Mouse (Mus musculus) urinary bladder, adult 18-20 months (tissue): Measurements from ENCODE around the gene Sfxn1.

ENCODE experiments used
- DNase-seq, 2 experiments: peaks; one replicate each; pipeline ENCODE4 v3.0.0; 2022; ENCODE audit warnings: low spot score in 2 of 2, mixed read lengths in 2 of 2

Gene Sfxn1

GRCm38 (mm10) chr13:54118355-54118754 lies 46.7 kb downstream of the Sfxn1 start:
- no peak for DNase-seq

GRCm38 (mm10) chr13:54137756-54138410 lies 66.2 kb downstream of the Sfxn1 start:
- no peak for DNase-seq

DNA sequence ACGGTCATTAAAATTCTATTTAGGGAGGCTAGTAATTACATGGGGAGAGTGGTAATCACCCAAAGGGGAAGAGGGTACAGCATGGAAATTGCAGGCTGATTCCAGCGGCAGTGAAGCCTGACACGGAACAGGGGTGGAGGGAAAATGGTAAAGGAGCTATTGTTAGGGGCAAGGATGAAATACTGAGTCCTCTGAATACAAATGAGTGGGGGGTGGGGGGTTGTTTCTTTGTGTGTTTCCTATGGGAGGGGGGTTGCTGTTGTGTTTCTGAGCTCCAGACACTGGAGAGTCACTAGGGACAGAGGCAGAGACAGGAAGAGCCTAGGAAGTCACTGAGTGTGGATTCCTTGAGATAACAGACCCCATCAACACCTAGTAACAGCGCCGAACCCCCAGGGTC lies 72.1 kb downstream of the Sfxn1 start:
- DNase-seq = no peak

- DNase-seq = no peak
Observed at GRCm38 (mm10) chr13:54144624-54145023, 73.0 kb downstream of the Sfxn1 start.

DNA sequence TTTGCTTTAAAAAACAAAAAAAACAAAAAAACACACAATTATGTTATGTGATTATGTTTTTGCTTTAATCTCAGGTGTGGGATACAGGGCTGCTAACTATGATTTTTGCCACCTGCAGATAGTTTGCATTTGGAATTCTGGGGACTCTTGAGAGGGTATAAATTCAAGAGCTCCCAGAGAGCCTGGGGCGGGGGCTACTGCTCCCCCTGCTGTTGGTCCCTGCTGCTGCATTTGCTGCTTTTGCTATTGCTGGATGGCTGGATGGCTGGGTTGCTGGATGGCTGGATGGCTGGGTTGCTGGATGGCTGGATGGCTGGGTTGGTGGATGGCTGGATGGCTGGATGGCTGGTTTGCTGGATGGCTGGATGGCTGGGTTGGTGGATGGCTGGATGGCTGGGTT lies 75.7 kb downstream of the Sfxn1 start:
- DNase-seq = no peak

GRCm38 (mm10) chr13:54152421-54152820 lies 80.8 kb downstream of the Sfxn1 start:
- DNase-seq = no peak

GRCm38 (mm10) chr13:54152911-54153310 lies 81.2 kb downstream of the Sfxn1 start:
- no peak for DNase-seq

GRCm38 (mm10) chr13:54153672-54154218 lies 82.1 kb downstream of the Sfxn1 start:
- no peak for DNase-seq

GRCm38 (mm10) chr13:54155822-54156221 lies 84.2 kb downstream of the Sfxn1 start:
- no peak for DNase-seq
